Comparison of ENCODE assay signal across 23 mouse cellular contexts in genomic region chr16:38100569-38100968, GRCm38 (mm10).
"Had no signal": no experiment of that assay in that cellular context is flagged by ENCODE, and none has a peak within 500 bp of the region (broad histone marks: within the 10 kb centered on the region; RNA-seq: fewer than 3 reads in every experiment).

No protein-coding gene starts in this region.

- H3K27me3 ChIP-seq: liver, embryonic 12.5 days; liver, embryonic 15.5 days; lung, embryonic 15.5 days; megakaryocyte, embryonic 14.5 days; midbrain, embryonic 15.5 days; neural tube, embryonic 13.5 days had no signal

- H3K4me3 ChIP-seq: layer of hippocampus, adult 2 months; left cerebral cortex, adult 2 months; liver, embryonic 12.5 days; liver, embryonic 15.5 days; lung, embryonic 15.5 days; megakaryocyte, embryonic 14.5 days; midbrain, embryonic 10.5 days; midbrain, embryonic 15.5 days; myocyte; neural tube, embryonic 13.5 days had no signal

- H3K9ac ChIP-seq: liver, embryonic 12.5 days; liver, embryonic 15.5 days; lung, embryonic 15.5 days; midbrain, embryonic 15.5 days; neural tube, embryonic 13.5 days had no signal

- H3K9me3 ChIP-seq: liver, embryonic 15.5 days; lung, embryonic 15.5 days; midbrain, embryonic 10.5 days; midbrain, embryonic 15.5 days; neural tube, embryonic 13.5 days had no signal

- H3K4me2 ChIP-seq: liver, embryonic 12.5 days; liver, embryonic 15.5 days; lung, embryonic 15.5 days; midbrain, embryonic 15.5 days; neural tube, embryonic 13.5 days had no signal

- ATAC-seq: liver, embryonic 12.5 days; midbrain, embryonic 15.5 days had no signal

- H3K27ac ChIP-seq: layer of hippocampus, adult 2 months; left cerebral cortex, adult 2 months; liver, embryonic 12.5 days; liver, embryonic 15.5 days; lung, embryonic 15.5 days; midbrain, embryonic 10.5 days; midbrain, embryonic 15.5 days; neural tube, embryonic 13.5 days; stomach, postnatal 0 days had no signal

- DNase-seq: kidney, adult 11 months; kidney, adult 8-10 months; kidney, postnatal 25 days; layer of hippocampus, postnatal 36 days; lung, adult 18-20 months; lung, postnatal 10 days; lung, postnatal 36 days; retina, postnatal 1 day; right cerebral cortex, postnatal 25 days; thymus, adult 2 months; thymus, postnatal 14 days; thymus, postnatal 4 days had no signal
